ENCODE assay signal across 25 mouse cellular contexts in the genomic region with DNA sequence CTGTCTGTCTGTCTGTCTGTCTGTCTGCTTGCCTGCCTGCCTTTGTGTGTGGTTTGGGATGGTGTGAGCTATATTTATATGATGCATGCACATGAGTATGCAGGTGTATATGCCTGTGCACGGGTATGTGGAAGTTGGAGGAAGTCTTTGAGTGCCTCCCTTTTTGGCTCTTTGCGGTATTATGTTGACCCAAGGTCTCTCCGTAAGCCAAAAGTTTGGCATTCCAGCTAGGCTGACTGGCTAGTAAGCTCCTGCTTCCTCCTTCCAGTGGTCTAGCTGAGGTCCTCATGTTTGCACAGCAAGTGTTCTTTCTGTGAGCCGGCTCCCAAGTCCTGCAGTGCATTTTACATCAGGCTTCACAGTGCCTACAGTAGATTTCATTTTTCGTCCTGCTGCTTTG.
"Had no signal": no experiment of that assay in that cellular context is flagged by ENCODE, and none has a peak within 500 bp of the region (broad histone marks: within the 10 kb centered on the region; RNA-seq: fewer than 3 reads in every experiment).

No protein-coding gene starts in this region.

- DNase-seq: forebrain, postnatal 0 days; gastrocnemius, postnatal 14 days; gastrocnemius, postnatal 36 days; heart, adult 11 months; heart, adult 2 months; heart, postnatal 14 days; heart, postnatal 36 days; kidney, adult 11 months; kidney, adult 2 months; kidney, adult 9 months; kidney, postnatal 14 days; kidney, postnatal 36 days; layer of hippocampus, adult 9-11 months; layer of hippocampus, postnatal 36 days; left cerebral cortex, postnatal 4 days had no signal

- H3K4me2 ChIP-seq: heart, embryonic 11.5 days; heart, embryonic 13.5 days; heart, embryonic 15.5 days; hindbrain, embryonic 13.5 days; hindbrain, embryonic 15.5 days; kidney, embryonic 15.5 days; limb, embryonic 13.5 days had no signal

- H3K9me3 ChIP-seq: heart, embryonic 13.5 days; heart, embryonic 15.5 days; hindbrain, embryonic 13.5 days; hindbrain, embryonic 15.5 days; kidney, embryonic 15.5 days; limb, embryonic 13.5 days had no signal

- H3K36me3 ChIP-seq: heart, embryonic 13.5 days; heart, embryonic 15.5 days; hindbrain, embryonic 13.5 days; hindbrain, embryonic 15.5 days; kidney, embryonic 15.5 days; limb, embryonic 13.5 days had no signal

- H3K4me3 ChIP-seq: heart, adult 2 months; heart, embryonic 13.5 days; heart, embryonic 15.5 days; hindbrain, embryonic 13.5 days; hindbrain, embryonic 15.5 days; kidney, embryonic 15.5 days; limb, embryonic 13.5 days had no signal

- H3K27me3 ChIP-seq: heart, embryonic 13.5 days; heart, embryonic 15.5 days; hindbrain, embryonic 13.5 days; hindbrain, embryonic 15.5 days; kidney, embryonic 15.5 days; limb, embryonic 13.5 days had no signal

- H3K9ac ChIP-seq: forebrain, postnatal 0 days; heart, embryonic 13.5 days; heart, embryonic 15.5 days; hindbrain, embryonic 13.5 days; hindbrain, embryonic 15.5 days; kidney, embryonic 15.5 days; limb, embryonic 13.5 days had no signal

- H3K4me1 ChIP-seq: heart, embryonic 13.5 days; heart, embryonic 15.5 days; hindbrain, embryonic 13.5 days; hindbrain, embryonic 15.5 days; kidney, embryonic 15.5 days; limb, embryonic 13.5 days had no signal

- ATAC-seq: forebrain, postnatal 0 days; hindbrain, postnatal 0 days; intestine, embryonic 16.5 days had no signal

- H3K27ac ChIP-seq: heart, adult 2 months; heart, embryonic 13.5 days; heart, embryonic 15.5 days; hindbrain, embryonic 13.5 days; hindbrain, embryonic 15.5 days; hindbrain, postnatal 0 days; kidney, embryonic 15.5 days; kidney, postnatal 0 days; limb, embryonic 13.5 days had no signal
